Mouse (Mus musculus) right cerebral cortex, adult 2 months (tissue): ENCODE data around the gene Celf2.

Experiments
- DNase-seq, 2 experiments: peaks; one replicate each; pipeline ENCODE4 v3.0.0; 2021 to 2022; ENCODE audit warnings: low spot score in 2 of 2

Gene Celf2

GRCm38 (mm10) chr2:7207691-7208504 lies 301.5 kb downstream of the Celf2 start:
- no peak for DNase-seq

- no peak for DNase-seq
Observed at GRCm38 (mm10) chr2:7193413-7193812, 315.9 kb downstream of the Celf2 start.

- no peak for DNase-seq
Observed at GRCm38 (mm10) chr2:7179186-7179585, 330.2 kb downstream of the Celf2 start.

DNA sequence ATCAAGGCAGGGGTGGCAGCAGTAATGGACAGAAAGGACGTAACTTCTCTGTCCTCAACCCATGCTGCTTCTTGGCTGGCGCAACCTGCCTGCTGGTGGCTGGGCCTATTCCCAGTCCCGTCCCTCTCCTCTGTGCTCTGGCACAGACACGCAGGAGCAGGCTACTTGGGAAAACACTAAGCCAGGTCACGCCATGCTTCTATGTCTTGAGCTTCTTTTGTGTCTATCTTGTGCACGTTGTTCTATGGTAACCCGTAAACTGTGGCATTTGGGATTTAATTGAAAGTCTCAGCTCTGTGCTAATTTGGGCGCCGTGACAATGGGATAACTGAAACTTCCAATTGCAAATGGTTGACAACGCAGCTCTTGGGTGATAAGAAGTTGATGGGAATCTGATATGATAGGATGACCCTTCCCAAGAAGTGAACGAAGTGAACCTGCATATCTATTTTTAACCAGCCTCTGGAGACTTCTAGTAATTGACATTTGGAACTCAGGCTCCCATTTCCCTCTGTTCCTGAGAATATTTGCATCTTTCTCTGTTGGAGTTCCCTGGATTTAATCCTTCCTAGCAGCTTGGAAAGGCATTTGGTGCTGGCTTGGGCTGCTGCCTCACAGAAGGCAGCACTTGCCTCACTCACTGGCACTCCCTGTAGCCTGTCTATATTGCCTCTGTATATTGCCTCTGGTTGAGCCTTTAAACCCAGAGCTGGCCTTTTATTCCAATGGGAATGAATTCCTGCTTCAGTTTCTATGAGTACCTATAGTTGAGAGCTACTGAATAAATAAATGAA lies 335.9 kb downstream of the Celf2 start:
- no peak for DNase-seq

GRCm38 (mm10) chr2:7171087-7171696 lies 338.2 kb downstream of the Celf2 start:
- no peak for DNase-seq

DNA sequence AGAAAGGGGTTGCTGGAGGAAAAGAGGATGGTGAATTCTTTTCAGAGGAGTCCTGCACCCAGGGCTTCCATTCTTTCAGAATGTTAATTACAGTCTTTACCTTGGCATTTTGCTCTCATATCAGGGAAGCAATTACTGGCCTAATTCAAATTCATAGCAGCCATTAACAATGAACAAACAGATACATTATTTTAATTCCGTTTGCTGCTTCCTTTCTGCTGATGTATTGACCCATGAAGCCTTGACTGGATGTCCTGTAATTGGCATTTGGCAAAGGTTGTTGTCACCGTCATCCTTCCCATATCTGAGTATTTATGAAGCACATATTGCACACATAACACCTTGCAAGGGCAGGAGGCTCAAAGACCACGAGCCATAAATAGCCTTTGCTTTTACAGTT lies 343.6 kb downstream of the Celf2 start:
- DNase-seq, result no peak

DNA sequence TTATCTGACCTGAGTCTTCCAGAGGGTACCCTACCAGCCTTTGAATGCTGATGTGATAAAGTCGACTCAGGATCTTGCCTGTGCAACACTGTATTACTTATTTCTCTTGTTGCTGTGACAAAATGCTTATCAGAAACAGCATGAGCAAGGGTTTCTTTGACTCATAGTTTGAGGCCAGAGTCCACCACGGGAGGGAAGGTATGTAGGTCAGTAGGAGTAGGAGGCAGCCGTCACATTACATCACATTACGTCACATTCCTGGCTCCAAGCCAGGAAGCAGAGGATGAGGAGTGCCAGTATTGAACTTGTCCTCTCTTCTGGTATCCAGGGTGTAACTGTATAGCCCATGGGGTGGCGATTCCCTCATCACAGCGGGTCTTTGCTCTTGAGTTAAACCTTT lies 349.3 kb downstream of the Celf2 start:
- no peak for DNase-seq

- DNase-seq, result no peak
Observed at GRCm38 (mm10) chr2:7147303-7147702, 362.1 kb downstream of the Celf2 start.

- DNase-seq, result no peak
Observed at GRCm38 (mm10) chr2:7145541-7146043, 363.8 kb downstream of the Celf2 start.

GRCm38 (mm10) chr2:7144871-7145270 lies 364.5 kb downstream of the Celf2 start:
- no peak for DNase-seq

DNA sequence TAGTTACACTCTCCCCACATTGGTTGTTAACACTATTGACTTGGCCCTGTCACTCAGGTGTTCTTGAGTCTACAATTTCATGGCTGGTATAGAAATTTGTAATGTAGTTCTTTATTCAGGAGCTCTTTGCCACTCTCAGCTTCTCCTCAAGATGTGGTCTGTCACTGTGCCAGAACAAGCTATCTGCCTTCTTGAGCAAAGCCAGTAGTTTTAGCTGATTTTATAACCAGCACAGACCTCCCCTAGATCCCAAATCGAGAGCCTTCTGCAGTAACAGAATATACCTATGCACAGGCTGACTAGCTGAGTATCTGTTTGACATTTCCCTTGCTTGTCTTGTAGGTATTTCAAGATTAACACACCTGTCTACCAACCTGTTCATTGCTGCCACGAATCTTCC lies 386.0 kb downstream of the Celf2 start:
- no peak for DNase-seq

GRCm38 (mm10) chr2:7115801-7116200 lies 393.6 kb downstream of the Celf2 start:
- no peak for DNase-seq

- no peak for DNase-seq
Observed at GRCm38 (mm10) chr2:7115161-7115560, 394.2 kb downstream of the Celf2 start.

GRCm38 (mm10) chr2:7113738-7114137 lies 395.6 kb downstream of the Celf2 start:
- no peak for DNase-seq

DNA sequence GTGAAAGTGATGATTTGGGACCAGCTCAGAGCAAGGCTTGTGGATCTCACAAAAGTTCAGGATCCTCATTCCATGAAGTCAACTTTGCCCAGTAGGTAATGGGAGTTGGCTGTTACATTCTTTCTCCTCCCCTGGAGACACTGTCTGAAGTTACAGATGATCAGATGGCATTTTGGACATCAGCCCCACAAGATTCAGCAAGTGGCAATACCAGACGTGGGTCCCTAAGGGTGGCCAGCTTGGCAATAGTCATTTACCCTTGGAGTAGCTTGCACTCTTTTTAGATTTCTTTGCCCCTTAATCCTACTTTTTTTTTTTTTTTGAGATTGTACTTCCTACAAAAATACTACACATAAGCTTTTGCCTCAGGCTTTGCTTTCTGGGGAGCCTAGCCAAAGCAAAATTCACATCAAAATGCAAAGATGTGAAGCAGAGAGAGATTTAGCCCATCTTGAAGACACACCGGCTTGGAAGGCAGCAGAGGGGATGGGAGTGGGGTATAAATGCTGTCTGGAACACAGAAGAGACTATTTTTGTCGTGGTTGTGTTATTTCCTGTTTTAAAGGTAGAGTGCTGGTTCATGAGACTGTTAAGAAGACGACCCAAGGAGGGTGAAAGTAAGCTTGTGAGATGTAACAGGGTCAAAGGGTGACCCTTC lies 397.1 kb downstream of the Celf2 start:
- DNase-seq, result no peak

- no peak for DNase-seq
Observed at GRCm38 (mm10) chr2:7093414-7093813, 415.9 kb downstream of the Celf2 start.

GRCm38 (mm10) chr2:7092641-7093040 lies 416.7 kb downstream of the Celf2 start:
- DNase-seq, result no peak

DNA sequence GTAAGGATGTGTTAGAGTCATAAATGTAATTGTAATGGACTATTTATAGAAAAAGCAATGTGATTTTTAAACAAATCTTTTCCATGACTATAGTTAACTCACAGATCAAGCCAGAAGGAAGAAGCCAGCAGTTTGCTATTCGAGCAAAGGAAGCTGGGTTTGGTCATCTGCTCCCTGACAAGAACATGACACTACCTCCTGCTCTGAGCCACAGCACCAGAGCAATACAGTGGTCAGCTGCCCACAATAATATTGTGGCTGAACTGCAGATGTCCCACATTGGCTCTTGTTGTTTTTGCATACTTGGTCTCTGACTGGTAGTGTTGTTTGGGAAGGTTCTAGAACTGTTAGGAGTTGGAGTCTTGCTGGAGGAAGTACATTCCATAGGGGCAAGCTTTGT lies 418.9 kb downstream of the Celf2 start:
- DNase-seq, result no peak

GRCm38 (mm10) chr2:7089069-7089834 lies 420.1 kb downstream of the Celf2 start:
- DNase-seq, result no peak

- no peak for DNase-seq
Observed at GRCm38 (mm10) chr2:7088536-7088935, 420.8 kb downstream of the Celf2 start.

DNA sequence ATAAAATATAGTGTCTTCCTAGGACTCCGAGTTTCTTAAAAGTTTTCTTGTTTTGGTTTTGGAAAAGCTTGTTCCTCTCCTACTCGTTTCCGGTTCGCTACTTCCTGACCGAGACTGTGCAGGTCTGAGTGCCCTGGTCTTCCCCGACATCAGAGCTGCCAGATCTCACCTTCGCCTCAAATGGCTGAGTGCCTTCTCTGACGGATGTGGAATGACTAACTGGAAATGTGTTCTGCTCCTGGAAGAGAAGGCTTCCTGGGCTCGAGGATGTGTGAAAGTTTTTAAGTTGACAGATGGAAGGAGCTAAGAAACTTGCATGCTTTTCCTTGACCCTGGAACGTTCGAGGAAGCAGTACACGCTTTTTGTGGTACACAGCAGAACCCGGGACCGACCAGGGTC lies 421.9 kb downstream of the Celf2 start:
- no peak for DNase-seq
